Mouse (Mus musculus): ENCODE results near the gene 2010300C02Rik. TPM values are rescaled to one million over a fixed set of nuclear protein-coding genes. Genes with fewer than 3 reads are reported as not detected.
A peak's percentile ranks its signal among the peaks of the same experiment; 100 is the strongest.
"Not testable (repeated sequence)": the region's sequence is repeated elsewhere in the genome, so short reads cannot be mapped to it uniquely, and the experiment has no call there.

The 2010300C02Rik gene
- polyA plus RNA-seq, 1 experiment from 2014 or later, result 7.5 TPM

DNA sequence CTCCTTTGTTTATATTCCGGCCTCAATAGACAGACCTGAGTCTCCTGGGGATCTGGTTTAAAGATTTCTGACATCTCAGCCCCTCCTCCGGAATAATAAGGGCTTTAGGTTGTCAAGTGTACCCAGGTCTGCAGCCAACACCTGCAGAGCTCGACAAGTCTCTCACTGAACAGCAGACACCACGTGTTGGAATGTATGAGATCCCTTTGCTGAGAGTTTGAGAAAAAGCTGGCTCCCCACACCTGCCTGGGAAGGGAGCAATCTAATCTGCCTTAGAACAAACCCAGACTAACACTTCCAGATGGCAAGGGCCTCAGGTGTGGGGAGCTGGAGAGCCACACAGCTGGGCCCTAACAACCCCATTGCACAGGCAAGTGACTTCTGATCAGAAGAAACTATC lies 103.3 kb downstream of the 2010300C02Rik start:
- Histone ChIP-seq H3K9ac (ENCODE audit: low read length) (no peak overlapping the region), H3K4me1 (replicated peaks; ENCODE audit: control insufficient read depth, insufficient read depth) (peaks cover 8% of the 10 kb centered on the region), H3K4me3 (ENCODE audit: low read depth, low read length) (no peak overlapping the region), H3K36me3 (ENCODE audit: control insufficient read depth, insufficient read depth, low read length) (no peaks in the 10 kb centered on the region), H3K9me3 (ENCODE audit: control insufficient read depth, low read length) (no peaks in the 10 kb centered on the region), H3K27ac (replicated peaks) (peak overlapping the region; percentile 87), H3K4me2 (replicated peaks; ENCODE audit: low read depth) (no peak overlapping the region), H3K27me3 (ENCODE audit: control insufficient read depth, insufficient read depth, low read length) (no peaks in the 10 kb centered on the region)
- ATAC-seq (ENCODE audit: low FRiP score, low TSS enrichment) (0 out of 2 replicates have a peak, but pooled peaks have one; percentile 21), DNase-seq (ENCODE audit: low spot score) (peak; percentile 55)
- 27% methylated on average over 4 of the region's 4 CpGs for WGBS
- TF ChIP-seq EP300 (optimal IDR thresholded peaks at IDR 0.05) (no peak), CTCF (IDR thresholded peaks at IDR 0.05; ENCODE audit: low read depth) (no peak)

DNA sequence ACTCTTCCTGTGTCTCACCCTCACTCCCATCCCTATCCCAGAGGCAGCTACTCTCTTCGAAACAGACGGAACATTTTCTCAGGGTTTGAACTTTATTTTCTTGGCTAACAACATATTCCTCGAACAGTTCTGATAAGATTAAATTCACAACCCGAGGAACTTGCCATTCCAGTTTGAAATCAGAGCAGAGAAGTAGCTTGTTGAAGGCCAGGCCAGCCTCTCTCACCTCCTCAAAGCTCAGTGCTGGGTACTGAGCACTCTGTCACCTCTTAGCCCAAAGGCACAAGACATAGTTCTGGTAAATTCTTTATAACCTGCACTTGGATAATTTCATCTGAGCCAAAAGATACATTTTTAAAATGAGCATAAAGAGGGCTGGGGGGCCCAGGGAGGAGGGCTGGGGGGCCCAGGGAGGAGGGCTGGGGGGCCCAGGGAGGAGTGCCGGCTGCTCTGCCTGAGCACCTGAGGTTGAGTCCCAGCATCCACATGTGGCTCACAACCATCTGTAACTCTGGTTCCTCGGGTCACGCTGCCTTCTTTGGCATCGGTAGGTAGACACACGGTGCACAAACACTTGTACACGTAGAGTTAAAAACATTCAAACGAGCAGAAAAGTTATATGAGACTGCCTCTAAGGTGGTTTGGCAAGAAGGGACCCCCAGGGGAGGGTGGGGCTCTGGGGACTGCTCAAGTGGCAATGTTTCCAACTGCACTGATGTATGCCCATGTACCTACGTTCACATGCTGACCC lies 104.4 kb downstream of the 2010300C02Rik start:
- DNase-seq (ENCODE audit: low spot score) (peak; percentile 55), ATAC-seq (ENCODE audit: low FRiP score, low TSS enrichment) (peak; percentile 50)
- peak overlapping the region; percentile 87 for H3K27ac ChIP-seq (replicated peaks)
- no peaks in the 10 kb centered on the region for H3K36me3 ChIP-seq (ENCODE audit: control insufficient read depth, insufficient read depth, low read length)
- 45% methylated on average over 12 of the region's 12 CpGs for WGBS
- peaks cover 8% of the 10 kb centered on the region for H3K4me1 ChIP-seq (replicated peaks; ENCODE audit: control insufficient read depth, insufficient read depth)
- H3K9me3 ChIP-seq (ENCODE audit: control insufficient read depth, low read length), result no peaks in the 10 kb centered on the region
- H3K4me3 ChIP-seq (ENCODE audit: low read depth, low read length), result no peak overlapping the region
- H3K4me2 ChIP-seq (replicated peaks; ENCODE audit: low read depth), result no peak overlapping the region
- H3K9ac ChIP-seq (ENCODE audit: low read length), result no peak overlapping the region
- TF ChIP-seq CTCF (IDR thresholded peaks at IDR 0.05; ENCODE audit: low read depth) (no peak), EP300 (optimal IDR thresholded peaks at IDR 0.05) (no peak)
- H3K27me3 ChIP-seq (ENCODE audit: control insufficient read depth, insufficient read depth, low read length), result no peaks in the 10 kb centered on the region

DNA sequence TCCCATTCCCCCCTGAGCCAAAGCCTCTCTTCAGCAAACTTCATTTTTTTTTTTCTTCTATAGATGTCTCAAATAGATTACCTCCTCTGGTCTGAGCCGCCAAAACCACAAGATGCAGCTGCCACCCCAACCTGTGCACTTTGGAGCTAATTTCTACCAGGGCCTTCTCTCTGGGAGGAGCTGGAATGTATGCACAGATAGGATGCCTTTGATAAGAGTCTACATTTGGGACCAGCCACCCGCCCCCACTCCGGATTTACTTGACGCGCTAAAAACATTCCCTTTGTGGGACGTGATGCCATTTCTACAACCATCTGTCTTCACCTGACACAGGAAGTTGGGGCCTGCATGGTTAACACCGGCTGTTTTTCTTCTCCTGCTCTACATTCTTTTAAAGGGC lies 105.0 kb downstream of the 2010300C02Rik start:
- DNase-seq (ENCODE audit: low spot score) (peak; percentile 45), ATAC-seq (ENCODE audit: low FRiP score, low TSS enrichment) (peak; percentile 3; the same call in 1 of the 2 replicates)
- Histone ChIP-seq H3K9me3 (ENCODE audit: control insufficient read depth, low read length) (no peaks in the 10 kb centered on the region), H3K36me3 (ENCODE audit: control insufficient read depth, insufficient read depth, low read length) (no peaks in the 10 kb centered on the region), H3K9ac (ENCODE audit: low read length) (0 out of 2 replicates have a peak overlapping the region, but pooled peaks have one; percentile 18), H3K27me3 (ENCODE audit: control insufficient read depth, insufficient read depth, low read length) (no peaks in the 10 kb centered on the region), H3K27ac (replicated peaks) (peak overlapping the region; percentile 87), H3K4me3 (ENCODE audit: low read depth, low read length) (no peak overlapping the region), H3K4me2 (replicated peaks; ENCODE audit: low read depth) (no peak overlapping the region), H3K4me1 (replicated peaks; ENCODE audit: control insufficient read depth, insufficient read depth) (peaks cover 8% of the 10 kb centered on the region)
- WGBS, result 18% methylated on average over 7 of the region's 7 CpGs
- TF ChIP-seq CTCF (IDR thresholded peaks at IDR 0.05; ENCODE audit: low read depth) (no peak), EP300 (optimal IDR thresholded peaks at IDR 0.05) (no peak)

GRCm38 (mm10) chr1:37614130-37614529 lies 105.8 kb downstream of the 2010300C02Rik start:
- H3K4me3 ChIP-seq (ENCODE audit: low read depth, low read length), result no peak overlapping the region
- H3K27ac ChIP-seq (replicated peaks), result peak overlapping the region; percentile 87
- no peaks in the 10 kb centered on the region for H3K27me3 ChIP-seq (ENCODE audit: control insufficient read depth, insufficient read depth, low read length)
- H3K36me3 ChIP-seq (ENCODE audit: control insufficient read depth, insufficient read depth, low read length), result no peaks in the 10 kb centered on the region
- peak; percentile 57 for DNase-seq (ENCODE audit: low spot score)
- no peaks in the 10 kb centered on the region for H3K9me3 ChIP-seq (ENCODE audit: control insufficient read depth, low read length)
- no peak for TF ChIP-seq EP300 (optimal IDR thresholded peaks at IDR 0.05)
- TF ChIP-seq CTCF (IDR thresholded peaks at IDR 0.05; ENCODE audit: low read depth), result no peak
- H3K4me2 ChIP-seq (replicated peaks; ENCODE audit: low read depth), result no peak overlapping the region; the same call in 1 of the 2 replicates
- H3K9ac ChIP-seq (ENCODE audit: low read length), result peak overlapping the region; percentile 3; the same call in 1 of the 2 replicates
- ATAC-seq (ENCODE audit: low FRiP score, low TSS enrichment), result no peak
- peaks cover 8% of the 10 kb centered on the region for H3K4me1 ChIP-seq (replicated peaks; ENCODE audit: control insufficient read depth, insufficient read depth)
- 29% methylated on average over 15 of the region's 15 CpGs for whole genome bisulfite sequencing

GRCm38 (mm10) chr1:37611032-37611431 lies 108.9 kb downstream of the 2010300C02Rik start:
- Histone ChIP-seq H3K27me3 (ENCODE audit: control insufficient read depth, insufficient read depth, low read length) (no peaks in the 10 kb centered on the region), H3K27ac (replicated peaks) (peak overlapping the region; percentile 56; the same call in 1 of the 2 replicates), H3K9ac (ENCODE audit: low read length) (no peak overlapping the region), H3K36me3 (ENCODE audit: control insufficient read depth, insufficient read depth, low read length) (no peaks in the 10 kb centered on the region), H3K4me2 (replicated peaks; ENCODE audit: low read depth) (no peak overlapping the region), H3K4me3 (ENCODE audit: low read depth, low read length) (no peak overlapping the region), H3K9me3 (ENCODE audit: control insufficient read depth, low read length) (no peaks in the 10 kb centered on the region), H3K4me1 (replicated peaks; ENCODE audit: control insufficient read depth, insufficient read depth) (peaks cover 7% of the 10 kb centered on the region)
- ATAC-seq (ENCODE audit: low FRiP score, low TSS enrichment) (no peak), DNase-seq (ENCODE audit: low spot score) (no peak)
- TF ChIP-seq EP300 (optimal IDR thresholded peaks at IDR 0.05) (no peak), CTCF (IDR thresholded peaks at IDR 0.05; ENCODE audit: low read depth) (no peak)
- 43% methylated on average over 6 of the region's 6 CpGs for WGBS

DNA sequence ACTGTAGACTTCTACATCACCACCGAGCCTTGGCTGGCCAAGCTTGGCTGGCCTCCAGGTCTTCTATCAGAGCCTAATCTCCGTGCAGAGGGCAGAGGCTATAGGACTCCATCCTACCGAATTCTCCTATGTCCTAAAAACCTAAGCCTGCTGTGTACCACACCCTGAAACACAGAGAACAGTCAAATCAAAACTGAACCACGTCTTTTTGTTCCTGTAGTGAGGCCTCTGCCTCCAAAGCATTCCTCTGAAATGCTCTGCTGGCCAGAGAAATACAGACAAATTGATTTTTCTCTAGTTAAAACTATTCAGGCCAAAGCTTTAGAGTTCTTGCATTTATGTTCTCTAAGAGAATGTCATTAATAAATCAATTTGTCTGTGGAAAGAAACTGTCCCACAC lies 109.6 kb downstream of the 2010300C02Rik start:
- H3K27me3 ChIP-seq (ENCODE audit: control insufficient read depth, insufficient read depth, low read length), result no peaks in the 10 kb centered on the region
- H3K4me1 ChIP-seq (replicated peaks; ENCODE audit: control insufficient read depth, insufficient read depth), result peaks cover 5% of the 10 kb centered on the region; the same call in 1 of the 2 replicates
- H3K9ac ChIP-seq (ENCODE audit: low read length), result no peak overlapping the region
- ATAC-seq (ENCODE audit: low FRiP score, low TSS enrichment) (no peak), DNase-seq (ENCODE audit: low spot score) (no peak)
- no peaks in the 10 kb centered on the region for H3K9me3 ChIP-seq (ENCODE audit: control insufficient read depth, low read length)
- 26% methylated on average over 4 of the region's 4 CpGs for WGBS
- peak overlapping the region; percentile 9; the same call in 1 of the 2 replicates for H3K27ac ChIP-seq (replicated peaks)
- no peak overlapping the region for H3K4me2 ChIP-seq (replicated peaks; ENCODE audit: low read depth)
- H3K36me3 ChIP-seq (ENCODE audit: control insufficient read depth, insufficient read depth, low read length), result no peaks in the 10 kb centered on the region
- H3K4me3 ChIP-seq (ENCODE audit: low read depth, low read length), result no peak overlapping the region
- TF ChIP-seq CTCF (IDR thresholded peaks at IDR 0.05; ENCODE audit: low read depth) (no peak), EP300 (optimal IDR thresholded peaks at IDR 0.05) (no peak)

GRCm38 (mm10) chr1:37605694-37606093 lies 114.2 kb downstream of the 2010300C02Rik start:
- H3K4me2 ChIP-seq (replicated peaks; ENCODE audit: low read depth); DNase-seq (ENCODE audit: low spot score); H3K4me1 ChIP-seq (replicated peaks; ENCODE audit: control insufficient read depth, insufficient read depth); H3K27me3 ChIP-seq (ENCODE audit: control insufficient read depth, insufficient read depth, low read length); H3K36me3 ChIP-seq (ENCODE audit: control insufficient read depth, insufficient read depth, low read length); H3K4me3 ChIP-seq (ENCODE audit: low read depth, low read length); H3K9me3 ChIP-seq (ENCODE audit: control insufficient read depth, low read length); H3K27ac ChIP-seq (replicated peaks); H3K9ac ChIP-seq (ENCODE audit: low read length); ATAC-seq (ENCODE audit: low FRiP score, low TSS enrichment): not testable (repeated sequence)
- 92% methylated on average over 3 of the region's 5 CpGs for WGBS

Measured in stomach, postnatal 0 days (tissue).